Mouse (Mus musculus) neutrophil, adult 5-6 weeks (primary cell): ENCODE measurements around the gene Itpr3. TPM values are rescaled to one million over a fixed set of nuclear protein-coding genes. Genes with fewer than 3 reads are reported as not detected.

Source experiments
- ATAC-seq: fragments of 151-379, 151-347 bp; 2 replicates; pipeline ENCODE4 v1.8.0; 2017; ENCODE audit warnings: mild to moderate bottlenecking, moderate TSS enrichment; ENCODE audit not compliant: insufficient number of reproducible peaks, poor library complexity, low FRiP score, severe bottlenecking; ENCODE audit errors: extremely low read depth
- total RNA-seq: library from RNA; stranded (forward); fragments of 200-1000 nt; gene quantifications from 2 replicates; pipeline ENCODE4 v1.2.3, GENCODE M21; 2017

Gene Itpr3
- total RNA-seq, 1 experiment from 2014 or later = 73.7 TPM

DNA sequence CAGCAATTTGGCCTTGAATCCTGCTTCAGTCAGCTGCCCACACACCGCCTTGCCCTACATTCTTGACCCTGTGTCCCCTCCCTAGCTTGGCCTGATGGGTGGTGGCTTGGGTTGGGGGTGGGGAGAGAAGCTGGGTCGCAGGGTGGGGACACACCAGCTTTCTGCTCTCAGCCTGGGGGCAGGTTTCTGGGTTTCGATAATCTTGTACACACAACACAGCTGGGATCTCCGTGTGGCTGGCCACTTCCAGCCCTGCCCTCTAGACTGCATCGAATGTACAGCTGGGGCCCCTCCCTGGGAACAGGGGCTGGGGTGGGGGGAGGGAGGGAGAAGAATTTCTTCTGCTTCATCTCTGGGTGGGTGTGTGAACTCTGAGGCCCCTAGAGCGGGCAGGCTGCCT lies 6.6 kb downstream of the Itpr3 start:
- no peak for ATAC-seq

DNA sequence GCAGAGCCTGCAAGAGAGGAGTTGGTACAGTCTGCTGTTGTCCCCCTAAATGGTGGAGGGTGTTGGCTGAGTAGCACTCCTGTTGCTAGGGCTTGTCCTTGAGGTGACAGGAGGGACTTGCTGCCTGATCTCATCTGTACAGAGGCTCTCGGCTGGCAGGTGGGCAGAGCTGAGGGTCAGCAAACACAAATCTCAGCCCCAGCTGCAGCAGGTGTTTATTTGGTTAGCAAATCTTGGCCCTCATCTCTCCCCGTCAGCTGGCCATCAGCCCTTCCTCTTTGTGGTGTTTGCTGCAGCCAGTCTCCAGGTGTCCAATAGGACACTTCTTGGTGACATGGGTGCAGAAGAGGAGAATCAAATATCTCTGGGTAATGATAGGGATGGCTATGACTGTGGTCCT lies 7.1 kb downstream of the Itpr3 start:
- ATAC-seq = no peak

DNA sequence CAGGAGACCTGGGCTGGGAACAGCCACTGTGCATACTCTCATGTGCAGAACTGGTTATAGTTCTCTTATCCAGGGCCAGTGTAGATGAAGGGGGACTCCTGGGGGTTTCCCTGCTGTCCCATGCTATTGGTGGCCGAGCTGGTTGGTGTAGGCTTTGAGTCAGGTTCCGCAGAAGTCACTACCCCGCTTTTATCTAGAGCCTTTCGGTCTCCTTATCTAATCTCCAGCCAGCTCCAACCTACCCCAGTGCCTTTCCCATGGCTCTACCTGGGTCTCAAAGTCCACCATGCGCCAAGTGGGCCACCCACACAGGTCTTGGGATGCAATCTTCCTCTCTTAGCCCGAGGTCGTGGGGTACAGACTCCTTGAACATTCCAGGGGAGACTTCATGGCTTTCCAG lies 9.0 kb downstream of the Itpr3 start:
- ATAC-seq = no peak

DNA sequence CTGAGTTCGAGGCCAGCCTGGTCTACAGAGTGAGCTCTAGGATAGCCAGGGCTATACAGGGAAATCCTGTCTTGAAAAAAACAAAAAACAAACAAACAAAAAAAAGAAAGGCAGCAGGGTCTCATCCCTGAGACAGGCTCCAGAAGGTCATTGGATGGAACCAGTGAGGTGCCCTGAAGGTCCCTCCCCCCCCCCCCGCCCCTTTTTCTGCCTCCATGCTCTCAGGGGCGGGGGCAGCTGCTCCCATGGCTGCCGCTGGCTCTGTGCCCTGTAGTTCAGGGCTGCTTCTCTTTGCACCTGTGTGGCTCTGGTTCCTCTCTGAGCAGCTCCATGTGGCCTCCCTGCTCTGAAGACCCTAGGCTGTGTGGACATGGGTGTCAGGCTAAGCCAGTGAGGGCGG lies 12.0 kb downstream of the Itpr3 start:
- ATAC-seq = no peak

DNA sequence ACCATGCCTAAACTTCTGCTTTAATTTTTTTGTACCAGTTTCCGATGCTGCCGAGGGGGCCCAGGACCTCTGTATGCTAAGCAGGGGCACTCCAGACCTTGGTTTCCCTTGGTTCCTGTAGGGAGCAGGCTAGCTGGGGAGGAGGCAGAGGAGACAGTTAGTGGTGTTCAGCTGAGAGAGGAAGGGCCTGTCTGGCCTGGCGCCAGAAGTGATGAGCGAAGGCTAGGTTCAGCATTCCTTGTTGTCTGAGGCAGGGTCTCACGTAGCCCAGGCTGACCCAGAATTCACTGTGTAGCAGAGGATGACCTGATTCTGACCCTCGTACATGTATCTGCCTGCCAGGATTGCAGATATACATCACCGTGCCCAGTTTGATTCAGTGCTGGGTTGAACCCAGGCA lies 13.8 kb downstream of the Itpr3 start:
- no peak for ATAC-seq

DNA sequence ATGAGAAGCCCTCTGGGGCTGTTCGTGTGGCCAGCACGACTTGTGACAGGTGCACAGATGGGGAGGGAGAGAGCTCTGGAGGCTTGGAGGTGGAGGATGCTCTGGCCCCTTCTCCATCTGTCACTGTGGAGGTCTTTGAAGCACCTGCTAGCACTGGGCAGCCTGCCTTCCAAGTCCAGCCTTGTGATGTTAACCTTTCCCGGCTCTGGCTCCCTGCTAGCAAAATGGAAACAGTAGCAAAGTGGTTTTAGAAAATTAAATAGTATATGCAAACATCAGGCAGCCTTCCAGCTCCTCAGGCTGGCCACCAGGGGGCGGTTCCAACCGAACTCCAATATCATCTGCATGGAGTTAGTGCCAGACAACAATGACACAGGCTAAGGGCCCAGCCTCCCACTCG lies 14.5 kb downstream of the Itpr3 start:
- no peak for ATAC-seq

DNA sequence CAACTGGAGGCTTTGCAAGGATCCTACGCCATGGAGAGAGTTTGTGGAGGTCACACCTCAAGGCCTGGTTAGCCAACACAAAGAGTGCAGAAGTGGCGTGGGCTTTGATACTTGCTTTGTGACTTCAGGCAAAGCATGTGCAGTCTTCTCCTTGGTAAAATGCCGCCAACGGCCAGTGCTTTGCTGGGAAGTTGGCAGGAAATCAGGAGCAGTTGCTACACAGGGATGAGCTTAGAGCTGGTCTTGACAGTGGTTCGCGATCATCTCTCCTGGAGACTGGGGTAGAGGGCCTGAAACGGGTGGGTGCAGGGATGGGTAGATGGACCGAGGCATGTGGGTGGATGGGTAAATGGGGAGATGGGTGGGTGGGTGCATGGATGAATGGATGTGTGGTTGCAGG lies 15.3 kb downstream of the Itpr3 start:
- ATAC-seq = no peak

DNA sequence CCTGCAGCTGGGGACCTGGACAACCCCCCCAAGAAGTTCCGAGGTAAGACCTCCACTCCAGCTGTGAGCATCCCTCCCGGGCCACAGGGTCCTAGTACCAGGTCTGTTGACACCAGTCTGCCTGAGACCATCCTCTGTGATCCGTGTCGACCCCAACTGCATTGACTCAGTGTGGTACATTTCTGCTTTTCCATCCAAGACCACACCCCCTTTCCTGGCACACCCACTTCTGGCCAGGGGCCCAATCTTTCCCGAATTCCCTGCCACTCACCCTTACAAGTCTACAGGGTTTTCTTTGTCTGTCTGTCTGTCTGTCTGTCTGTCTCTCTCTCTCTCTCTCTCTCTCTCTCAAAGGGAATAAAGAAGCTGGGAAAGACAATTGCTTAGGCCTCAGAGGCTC lies 16.0 kb downstream of the Itpr3 start:
- ATAC-seq = no peak

DNA sequence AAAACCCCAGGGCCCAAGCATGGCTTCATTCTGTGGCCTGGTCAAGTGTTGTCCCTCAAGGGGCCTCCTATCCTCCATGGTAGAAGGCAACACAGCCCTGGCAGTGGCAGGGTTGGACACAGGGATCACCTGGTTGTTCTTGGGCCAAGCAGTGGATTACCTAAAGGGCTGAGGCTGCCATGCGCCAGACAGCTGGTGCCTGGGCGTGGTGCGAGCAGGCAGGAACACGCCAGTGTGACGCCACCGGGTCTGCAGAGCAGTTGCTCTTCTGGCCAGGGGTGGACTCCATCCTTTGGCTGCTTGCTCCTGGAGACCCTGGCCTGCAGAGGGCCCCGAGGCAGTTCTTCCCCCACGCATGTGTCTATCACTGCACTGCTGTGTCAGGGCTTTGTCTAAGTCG lies 16.7 kb downstream of the Itpr3 start:
- ATAC-seq = no peak

DNA sequence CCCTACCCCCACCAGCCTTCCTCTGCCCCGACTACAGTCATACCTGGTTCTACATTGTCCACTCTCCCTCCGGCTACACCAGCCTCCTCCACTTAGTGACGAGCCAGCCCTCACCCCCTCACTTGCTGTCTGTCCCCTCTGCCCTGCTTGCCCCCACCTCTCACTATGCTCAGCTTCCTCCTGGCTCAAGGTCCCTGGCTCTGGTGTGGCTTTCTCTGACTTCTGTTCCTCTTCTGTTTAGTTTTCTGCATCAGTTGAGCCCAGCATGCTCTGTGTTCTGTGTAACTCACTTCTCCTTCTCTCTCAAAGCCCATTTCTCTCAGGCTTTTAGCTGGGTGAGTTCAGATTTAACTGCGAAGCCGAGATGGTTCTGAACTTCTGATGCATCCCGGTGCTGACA lies 17.1 kb downstream of the Itpr3 start:
- ATAC-seq = peak; percentile 58

DNA sequence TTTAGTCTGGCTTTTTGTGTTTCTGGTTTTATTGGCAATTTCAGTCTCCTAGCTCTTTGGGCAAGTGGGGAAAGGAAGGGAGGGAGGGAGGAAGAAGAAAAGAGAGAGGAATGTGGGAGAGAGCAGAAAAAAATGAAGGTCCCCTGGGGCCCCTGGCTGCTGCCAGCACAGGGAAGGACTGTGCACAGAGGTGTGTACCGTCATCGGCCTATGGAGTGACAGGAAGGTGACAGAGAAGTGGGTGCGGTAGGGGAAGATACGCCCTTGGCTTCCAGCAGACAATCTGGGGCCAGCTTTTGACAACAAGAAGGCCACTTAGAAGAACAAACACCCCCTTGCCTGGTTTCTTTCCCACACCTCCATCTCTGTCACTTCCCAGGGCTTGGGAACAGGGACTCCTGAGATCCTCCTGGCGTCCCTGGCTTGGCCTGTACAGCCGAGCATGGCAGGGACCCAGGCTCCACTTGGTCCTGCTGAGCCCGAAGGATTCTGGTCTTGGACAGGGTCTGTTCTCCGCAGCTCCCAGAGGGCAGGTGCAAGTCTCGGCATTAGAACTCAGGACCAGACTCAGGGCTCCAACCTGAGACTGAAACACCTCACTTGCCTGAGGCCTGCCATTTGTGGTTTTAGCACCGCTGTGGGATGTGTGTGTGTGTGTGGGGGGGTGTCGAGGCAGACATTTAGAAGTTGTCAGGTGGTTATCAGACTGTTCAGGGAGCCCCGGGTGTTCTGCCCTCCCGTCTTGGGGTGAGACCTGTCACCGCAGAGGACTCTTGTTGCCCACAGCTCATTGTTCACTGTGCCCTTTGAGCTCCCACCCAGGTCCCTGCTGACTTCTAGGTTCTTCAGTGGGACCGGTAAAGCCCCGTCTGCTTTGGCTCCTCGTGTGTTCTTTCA lies 18.0 kb downstream of the Itpr3 start:
- ATAC-seq = no peak

DNA sequence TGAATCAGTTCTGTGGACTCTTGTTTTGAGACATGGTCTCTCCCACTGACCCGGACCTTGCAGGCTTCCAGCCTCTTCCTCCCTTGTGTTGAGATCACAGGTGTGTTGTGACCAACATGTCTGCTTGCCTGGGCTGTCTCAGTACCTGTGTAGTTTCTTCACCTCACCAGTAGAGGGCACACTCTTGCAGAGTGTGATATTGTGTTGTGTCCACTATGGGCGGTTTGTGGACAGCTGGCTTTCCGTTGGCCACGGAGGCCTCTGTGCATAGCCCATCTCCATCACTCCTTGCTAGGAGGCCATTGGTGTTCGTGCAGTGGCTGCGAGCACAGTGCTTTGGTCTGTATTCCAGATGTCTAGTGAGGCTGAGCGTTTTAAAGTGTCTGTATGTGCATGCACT lies 20.0 kb downstream of the Itpr3 start:
- no peak for ATAC-seq

DNA sequence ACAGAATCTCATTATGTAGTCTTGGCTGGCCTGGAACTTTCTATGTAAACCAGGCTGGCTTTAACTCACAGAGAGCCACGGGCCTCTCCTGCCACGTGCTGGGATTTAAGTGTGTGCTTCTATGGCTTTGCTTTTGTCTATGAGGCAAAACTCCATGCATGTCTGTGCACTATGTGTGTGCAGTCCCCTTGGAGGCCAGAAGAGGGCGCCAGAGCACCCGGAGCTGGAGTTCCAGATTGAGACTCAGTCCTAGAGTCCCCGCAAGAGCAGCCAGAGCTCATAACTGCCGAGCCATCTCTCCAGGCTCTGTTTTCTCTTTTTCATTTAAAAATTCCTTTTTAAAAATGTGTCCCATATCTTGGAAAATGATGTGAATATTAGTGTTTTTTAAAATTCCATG lies 20.8 kb downstream of the Itpr3 start:
- no peak for ATAC-seq

DNA sequence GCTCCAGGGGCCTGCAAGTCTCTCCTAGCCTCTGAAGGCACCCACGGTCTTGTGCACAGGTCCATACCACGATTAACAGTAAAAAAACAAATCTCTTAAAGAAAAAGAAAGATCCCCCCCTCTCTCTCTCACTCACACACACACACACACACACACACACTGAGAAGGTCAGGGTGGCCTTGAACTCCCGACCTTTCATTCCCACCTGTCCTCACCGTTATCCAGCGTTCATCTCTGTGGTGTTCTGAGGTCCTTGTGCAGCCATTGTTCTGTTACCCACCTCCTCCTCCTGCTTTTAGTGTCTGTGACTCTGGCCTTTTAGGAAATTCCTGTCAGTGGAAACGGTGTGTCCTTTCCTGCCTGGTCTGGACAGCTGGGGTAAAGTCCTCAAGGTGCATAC lies 21.4 kb downstream of the Itpr3 start:
- ATAC-seq = no peak

DNA sequence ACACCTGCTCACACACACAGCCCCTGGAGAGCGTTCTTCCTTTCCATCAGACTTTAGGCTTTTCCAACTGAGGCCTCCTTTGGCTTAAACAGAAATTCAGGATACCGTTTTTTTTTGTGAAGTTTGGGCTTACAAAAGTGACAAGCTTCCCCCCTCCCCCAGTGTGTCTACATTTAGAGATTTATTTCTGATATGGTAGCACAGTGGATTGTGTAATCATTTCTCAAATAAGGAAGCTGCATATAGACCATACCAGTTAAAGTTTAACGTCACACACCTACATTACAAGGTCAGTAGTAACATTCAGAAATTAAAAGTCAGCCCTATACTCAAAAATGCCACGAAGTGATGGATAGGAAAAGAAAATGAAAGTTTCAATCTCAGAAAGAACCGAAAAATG lies 24.8 kb downstream of the Itpr3 start:
- ATAC-seq = no peak

DNA sequence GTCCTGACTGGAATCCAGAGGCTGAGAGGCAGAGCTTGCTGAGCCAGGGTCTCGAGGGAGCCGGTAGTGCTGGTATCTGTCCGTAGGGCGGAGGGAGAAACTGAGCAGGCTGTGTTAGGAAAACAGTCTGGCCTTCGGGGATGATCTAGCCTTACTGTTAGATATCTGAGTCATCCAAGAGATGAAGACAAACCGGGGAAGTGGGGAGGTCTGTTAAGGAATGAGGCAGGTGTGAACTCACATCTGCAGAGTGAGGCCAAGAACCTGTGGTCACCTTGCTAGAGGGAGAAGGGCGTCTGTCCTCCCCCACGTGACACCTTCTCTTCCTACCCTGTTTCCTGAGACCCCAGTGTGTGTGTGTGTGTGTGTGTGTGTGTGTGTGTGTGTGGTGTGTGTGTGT lies 25.7 kb downstream of the Itpr3 start:
- ATAC-seq = no peak

DNA sequence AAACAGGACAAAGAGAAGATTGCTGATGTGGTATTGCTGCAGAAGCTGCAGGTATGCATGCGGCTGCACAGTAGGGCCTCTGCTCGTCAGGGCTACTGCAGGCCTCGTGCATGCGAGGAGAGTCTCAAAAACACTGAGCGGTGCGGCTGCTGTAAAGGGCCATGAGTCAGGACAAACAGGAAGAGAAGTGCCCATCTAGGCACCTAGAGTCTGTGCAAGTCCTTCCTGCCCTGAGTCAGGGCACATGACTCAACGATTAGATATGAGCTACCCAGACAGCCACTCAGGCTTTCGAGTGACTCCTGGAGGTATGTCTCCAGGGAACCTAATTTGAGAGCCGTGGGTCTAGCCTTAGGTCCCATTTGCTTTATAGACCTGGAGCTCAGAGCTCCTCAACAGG lies 26.5 kb downstream of the Itpr3 start:
- ATAC-seq = peak; percentile 28; the same call in 1 of the 2 replicates

DNA sequence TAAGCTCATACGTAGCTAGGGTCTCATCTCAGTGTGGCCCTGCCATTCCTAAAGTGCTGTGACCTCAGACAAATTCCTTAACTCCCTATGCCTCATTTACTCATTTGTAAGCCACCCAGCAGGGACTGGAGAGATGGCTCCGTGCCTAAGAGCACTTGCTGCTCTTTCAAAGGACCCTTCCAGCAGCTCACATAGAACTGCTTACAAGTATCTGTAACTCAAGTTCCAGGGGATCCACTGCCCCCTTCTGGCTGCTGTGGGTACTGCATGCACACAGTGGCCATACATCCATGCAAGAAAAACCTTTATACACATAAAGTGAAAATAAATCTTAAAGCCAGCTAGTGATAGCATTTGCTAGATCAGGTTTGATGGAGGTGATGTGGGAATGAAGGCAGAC lies 28.6 kb downstream of the Itpr3 start:
- peak; percentile 43; the same call in 1 of the 2 replicates for ATAC-seq

DNA sequence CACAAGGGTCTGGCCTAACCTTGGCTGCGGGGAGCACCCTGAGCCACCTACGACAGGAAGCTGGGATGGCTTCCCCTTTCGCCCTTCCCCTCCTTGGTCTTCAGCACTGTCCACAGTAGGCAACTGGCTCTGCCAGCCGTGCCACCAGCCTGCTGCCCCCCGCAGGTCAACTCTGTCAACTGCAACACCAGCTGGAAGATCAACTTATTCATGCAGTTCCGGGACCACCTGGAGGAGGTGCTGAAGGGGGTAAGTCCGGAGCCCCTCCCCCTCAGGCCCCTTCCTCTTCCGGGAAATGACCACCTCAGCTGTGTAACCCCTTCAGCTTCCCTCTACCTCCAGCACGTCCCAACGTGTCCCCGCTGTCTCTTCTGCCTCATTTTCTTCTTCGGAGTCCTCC lies 30.3 kb downstream of the Itpr3 start:
- ATAC-seq = 0 out of 2 replicates have a peak, but pooled peaks have one; percentile 18

DNA sequence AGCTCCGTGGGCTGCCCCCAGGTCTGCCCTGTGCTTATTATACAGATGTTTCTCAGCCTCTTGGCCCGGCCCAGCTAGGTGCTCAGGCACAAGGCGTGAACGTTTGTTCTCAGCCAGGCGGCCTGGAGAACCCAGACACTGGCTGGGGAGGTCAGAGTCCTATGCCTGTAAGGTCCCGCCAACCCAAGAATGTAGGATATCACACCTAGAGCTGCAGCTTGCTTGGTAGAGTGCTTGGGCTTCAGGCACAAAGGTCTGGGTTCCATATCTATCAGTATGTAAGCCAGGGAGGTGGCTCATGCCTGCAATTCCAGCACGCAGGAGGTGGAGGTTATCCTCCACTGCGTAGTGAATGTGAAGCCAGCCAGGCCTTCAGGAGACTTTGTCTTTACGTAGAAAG lies 33.0 kb downstream of the Itpr3 start:
- ATAC-seq = no peak

DNA sequence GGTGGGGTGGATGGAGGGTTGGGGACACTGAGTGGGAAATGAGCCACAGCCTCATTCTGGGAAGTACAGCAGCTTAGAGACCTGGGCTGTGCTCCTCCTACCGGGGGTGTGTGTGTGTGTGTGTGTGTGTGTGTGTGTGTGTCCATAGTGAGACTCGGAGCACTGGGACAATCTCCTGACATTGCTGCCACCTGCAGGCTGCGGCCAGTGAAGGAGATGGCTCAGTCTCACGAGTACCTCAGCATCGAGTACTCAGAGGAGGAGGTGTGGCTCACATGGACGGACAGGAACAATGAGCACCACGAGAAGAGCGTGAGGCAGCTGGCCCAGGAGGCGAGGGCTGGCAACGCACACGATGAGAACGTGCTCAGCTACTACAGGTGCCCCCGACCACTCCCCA lies 38.6 kb downstream of the Itpr3 start:
- ATAC-seq = no peak
